Mouse (Mus musculus) adrenal gland, postnatal 4 days (tissue): ENCODE results near the gene Gm128. TPM values are rescaled to one million over a fixed set of nuclear protein-coding genes. Genes with fewer than 3 reads are reported as not detected.
A peak's percentile ranks its signal among the peaks of the same experiment; 100 is the strongest.
"Not testable (repeated sequence)": the region's sequence is repeated elsewhere in the genome, so short reads cannot be mapped to it uniquely, and the experiment has no call there.

Source experiments
- DNase-seq, 2 experiments: peaks; one replicate each; pipeline ENCODE4 v3.0.0; 2021 to 2022; ENCODE audit warnings: low spot score in 2 of 2, mixed read lengths in 2 of 2
- total RNA-seq, 2 experiments: library from RNA; stranded (reverse); gene quantifications; 2 replicates each; pipeline ENCODE4 v1.2.3; 2021

Gm128 gene
- total RNA-seq, 2 experiments from 2014 or later = 0.17 to 0.25 TPM

DNA sequence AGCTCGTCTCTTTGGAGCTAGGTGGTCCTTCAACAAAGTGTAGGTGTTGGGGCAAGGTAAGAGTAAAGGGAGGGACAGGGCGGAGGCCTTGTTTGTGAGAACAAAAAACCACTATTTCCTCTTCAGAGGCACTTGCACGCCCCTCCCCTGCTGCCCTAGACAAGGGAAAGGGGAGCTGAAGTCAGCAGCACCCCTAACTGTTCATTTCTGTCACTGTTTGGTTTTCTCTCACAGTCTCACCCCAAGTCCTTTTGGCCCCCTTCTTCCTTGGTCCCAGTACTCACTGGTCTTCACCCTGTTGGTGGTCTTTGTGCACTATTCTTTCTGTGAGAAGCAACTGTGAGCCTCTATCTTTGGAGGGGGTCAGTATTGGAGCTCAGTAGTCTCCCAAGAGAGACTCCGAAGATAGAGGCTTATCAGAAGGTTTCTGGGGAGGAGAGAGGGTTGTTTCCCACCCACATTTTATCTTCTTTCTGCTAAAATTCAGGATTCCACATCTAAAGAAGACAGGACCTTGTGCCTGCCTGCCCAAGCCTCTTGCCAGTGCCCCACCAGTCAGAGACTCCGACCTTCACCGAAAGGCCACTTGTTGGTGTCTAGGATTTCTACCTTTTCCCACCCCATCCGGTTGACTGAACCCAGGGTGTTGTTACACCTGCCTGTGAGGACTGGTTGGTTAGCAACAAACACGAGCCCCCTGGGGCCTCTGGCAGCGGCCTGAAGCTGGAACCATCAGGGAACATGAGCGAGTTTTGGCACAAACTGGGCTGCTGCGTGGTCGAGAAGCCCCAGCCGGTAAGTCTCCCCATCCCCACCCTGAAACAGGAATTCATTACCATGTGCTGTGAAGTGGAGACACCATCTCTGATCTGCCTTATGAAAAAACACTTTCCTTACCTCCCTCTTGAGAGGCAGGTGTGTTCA lies 9.8 kb downstream of the Gm128 start, which contains the start of gene Mllt11:
Gene Mllt11, minus strand, starts transcription at position 874 of the 924 bp plus-strand sequence.
- DNase-seq = no peak

DNA sequence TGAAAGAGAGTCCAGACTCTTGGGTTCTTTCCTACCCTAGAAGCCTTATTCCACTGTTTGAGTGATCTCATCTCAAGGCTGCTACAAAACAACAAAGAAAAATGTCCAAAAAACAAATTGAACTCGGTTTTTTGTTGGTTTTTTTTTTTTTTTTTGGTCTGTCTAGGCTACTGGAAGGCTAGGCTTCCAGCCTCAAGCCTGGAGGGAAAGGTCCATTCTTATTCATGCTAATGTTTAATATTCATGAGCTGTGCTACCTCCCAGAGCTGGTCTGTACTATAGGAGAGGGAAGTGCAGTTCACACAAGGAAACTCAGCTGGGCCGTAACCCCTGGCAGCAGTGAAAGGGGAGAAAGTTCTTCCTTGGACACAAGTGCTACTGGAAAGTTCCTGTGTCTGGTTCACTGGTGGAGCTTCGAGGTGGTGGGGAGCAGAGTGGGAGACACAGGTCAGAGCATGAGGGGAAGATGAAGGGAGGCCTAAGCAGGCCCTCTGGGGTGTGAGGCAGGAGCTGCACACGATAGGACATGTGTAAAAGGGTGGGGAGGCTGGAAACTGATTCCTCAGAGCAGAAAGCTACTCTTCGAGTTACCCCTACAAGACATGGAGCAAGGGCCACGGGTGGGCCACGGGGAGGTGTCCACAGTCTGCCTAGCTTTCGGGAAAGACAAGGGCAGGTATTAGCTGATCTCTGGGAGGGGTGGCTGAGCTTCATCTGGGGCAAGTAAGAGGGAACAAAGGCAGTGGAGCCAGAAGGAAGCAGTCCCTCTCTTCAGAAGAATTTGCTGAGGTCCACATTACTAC lies 10.7 kb downstream of the Gm128 start:
- no peak for DNase-seq

DNA sequence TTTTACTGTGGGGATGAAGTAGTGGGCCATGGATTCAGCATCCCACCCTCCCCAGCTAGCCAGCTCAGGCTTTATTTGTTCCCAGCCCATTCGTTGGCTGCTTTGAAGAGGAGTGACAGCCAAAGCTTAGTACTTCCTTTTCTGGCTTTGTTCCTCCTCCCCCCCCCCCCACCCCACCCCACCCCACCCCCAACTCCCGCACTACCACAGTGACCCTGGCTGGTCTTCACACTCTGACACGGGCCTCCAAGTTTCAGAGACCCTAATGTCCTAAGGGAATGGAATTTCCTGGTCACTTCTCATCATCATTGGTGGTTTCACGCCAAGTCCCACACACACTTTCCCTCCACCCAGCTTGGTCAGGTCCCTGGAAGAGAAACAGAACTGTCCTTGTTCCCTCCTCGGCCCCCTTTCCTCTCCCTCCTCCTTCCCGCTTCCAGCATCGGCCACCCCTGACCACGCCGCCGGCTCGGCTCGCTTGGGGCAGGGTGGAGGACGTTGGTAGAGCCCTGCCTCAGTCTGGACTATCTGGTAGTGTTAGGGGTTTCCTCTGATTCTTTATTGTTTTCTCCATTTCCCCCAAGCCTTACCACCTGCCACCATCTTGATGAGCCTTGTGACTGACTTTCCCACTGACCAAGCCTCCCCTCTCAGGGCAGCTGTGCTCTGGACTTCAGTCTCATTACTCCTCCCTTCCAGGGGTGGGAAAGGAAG lies 11.5 kb downstream of the Gm128 start:
- peak in 1 of 2 experiments; percentile 23 for DNase-seq

DNA sequence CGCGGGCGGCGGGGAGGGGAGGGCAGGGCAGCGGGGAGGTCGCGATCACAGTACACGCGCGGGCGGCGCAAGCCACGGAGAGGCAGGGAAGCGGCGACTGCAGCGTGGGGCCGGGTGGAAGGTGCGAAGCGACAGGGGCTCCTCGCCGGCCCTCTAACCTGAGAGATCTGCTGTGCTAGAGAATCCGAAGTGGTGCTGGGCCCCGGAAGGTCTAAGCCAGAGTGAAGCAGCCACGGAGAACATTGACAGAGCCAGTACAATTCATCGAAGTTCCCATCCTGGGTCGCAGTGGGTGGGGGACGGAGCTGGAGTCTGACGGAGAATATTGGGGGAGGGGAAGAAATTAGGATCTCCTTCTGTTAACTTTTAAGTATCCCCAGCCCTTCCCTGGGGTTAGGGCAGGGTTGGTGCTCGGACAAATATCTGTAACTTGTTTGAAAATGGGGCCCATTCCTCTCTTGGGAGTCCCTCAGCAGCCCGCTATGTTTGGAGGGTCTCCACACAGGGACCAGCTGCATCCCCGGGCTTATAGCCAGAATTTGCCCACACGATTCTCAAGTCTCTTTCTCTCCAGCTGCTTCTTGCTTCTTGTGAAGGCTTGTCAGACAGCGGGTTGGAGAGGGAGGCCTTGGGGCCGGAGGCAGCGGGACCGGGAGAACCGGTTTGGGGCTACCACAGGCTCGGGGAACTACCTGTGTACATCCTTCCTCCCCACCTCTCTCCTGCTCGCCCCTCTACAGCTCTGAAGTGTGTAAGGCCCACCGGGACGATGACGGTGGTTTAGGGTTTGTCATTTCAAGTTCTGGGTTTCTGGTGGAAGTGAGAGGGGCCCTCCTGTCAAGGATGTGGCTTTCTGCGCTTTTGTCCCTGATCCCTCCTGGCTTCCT lies 12.3 kb downstream of the Gm128 start:
- DNase-seq = no peak

DNA sequence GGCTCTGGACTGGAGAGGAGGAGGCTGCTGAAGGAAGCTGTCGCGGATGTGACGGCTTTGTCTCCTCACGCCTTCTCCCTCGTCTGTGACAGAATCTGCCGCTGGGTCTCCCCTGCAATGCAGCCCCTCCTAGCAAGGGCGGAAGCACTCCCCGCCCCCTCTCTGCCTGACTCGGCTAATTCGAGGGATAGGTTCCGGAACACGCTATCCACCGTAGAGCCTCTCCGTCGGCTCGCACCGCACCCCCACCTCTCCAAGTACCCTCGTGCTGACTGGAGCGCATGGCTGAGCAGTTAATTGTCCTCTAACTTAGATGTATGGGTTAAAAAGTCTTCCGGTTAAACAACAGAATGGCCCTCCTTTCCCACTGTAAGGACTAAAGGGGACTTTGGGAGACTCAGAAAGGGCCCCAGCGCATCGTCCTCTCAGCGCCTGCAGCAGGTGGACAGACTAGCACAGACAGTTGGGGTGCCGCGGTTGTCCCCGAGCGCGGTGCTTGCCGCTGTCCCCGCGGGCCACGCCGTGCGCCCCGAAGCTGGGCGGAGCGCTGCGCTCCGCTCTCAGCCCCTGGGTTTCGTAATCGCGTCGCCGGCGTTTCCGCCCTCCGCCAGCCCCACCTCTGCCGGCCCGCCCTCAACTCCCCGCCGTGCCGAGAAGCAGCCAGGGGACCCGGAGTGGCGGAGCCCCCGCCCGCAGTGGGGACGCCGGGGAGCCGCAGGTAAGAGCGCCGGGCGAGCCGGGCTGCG lies 13.1 kb downstream of the Gm128 start, which contains the start of gene Cdc42se1:
Gene Cdc42se1, plus strand, starts transcription at position 585 of the 746 bp plus-strand sequence.
- DNase-seq = peak; percentile 67 to 75

DNA sequence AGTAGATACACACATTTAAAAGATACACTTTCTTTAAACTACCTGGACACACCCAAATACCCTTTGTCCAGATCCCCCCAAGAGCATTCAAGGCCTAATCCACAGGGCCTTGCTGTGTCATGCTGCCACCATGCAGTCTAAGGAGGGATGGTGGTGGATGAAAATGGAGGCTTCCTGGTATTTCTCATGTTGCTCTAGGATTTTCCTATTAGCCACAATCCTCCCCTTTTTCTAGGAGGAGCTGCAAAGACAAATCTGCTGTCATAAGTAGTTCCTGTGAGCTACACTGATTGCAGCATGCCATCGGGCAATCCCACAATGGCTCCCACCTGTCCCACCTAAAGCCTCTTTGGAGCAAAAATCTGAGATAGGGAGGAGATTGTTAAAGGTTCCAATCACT lies 14.2 kb downstream of the Gm128 start:
- DNase-seq = no peak

DNA sequence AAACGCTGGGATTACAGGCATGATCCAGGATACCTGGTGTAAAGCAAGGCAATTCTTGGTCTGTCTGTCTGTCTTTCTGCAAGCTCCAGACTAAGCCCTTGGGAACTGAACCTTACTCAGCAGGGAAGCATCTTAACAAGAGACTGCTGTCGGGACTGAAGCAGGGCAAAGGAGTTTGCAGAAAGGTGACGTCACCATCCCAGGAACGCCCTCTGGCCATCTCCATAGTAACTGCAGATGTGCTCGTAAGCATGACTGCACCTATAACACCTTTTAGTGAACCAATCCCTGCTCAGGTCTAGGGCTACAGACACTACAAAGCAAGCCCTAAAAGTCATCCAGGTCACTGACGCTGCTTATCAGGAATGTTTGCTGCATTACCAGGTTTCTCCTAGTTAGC lies 17.1 kb downstream of the Gm128 start:
- no peak for DNase-seq

DNA sequence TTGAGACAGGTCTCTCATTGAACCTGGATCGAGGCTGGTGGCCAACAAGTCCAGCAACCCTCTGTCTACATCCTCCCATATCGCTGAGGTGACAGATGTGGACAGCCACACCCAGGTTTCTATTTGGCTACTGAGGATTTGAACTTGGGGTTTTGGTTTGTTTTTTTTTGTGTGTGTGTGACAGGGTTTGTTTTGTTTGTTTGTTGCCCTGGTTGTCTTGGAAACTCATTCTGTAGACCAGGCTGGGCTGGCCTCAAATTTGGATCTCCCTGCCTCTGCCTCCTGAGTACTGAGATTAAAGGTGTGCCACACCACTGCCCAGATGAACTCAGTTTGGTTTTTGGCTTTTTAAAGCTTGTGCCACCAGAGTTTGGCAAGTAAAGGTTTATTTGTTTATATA lies 18.4 kb downstream of the Gm128 start:
- no peak for DNase-seq

DNA sequence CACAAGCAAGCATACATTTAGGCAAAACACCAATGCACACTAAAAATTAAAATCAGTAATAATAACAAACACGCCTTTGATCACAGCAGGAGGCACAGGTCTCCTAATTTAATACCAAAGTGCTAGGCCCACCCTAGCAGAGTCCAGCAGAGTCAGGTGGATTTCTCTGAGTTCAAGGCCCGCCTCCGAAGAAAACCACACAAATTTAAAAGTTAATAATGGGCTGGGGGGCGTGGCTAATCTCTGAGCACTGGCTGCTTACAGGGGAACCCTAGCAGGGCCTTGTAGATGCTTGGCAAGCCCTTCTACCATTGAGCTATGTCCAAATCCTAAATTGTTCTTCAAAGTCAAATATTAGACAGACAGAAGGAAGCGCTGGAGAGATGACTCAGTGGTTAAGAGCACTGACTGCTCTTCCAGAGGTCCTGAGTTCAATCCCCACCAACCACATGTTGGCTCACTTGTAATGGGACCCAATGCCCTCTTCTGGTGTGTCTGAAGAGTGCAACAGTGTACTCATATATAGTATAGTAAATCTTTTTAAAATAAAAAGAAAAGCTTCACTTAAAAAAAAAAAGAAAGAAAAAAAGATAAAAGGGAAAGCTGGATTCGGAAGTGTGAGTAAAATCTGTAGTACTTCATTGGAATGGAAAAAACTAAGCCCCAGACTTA lies 22.8 kb downstream of the Gm128 start:
- DNase-seq = no peak

DNA sequence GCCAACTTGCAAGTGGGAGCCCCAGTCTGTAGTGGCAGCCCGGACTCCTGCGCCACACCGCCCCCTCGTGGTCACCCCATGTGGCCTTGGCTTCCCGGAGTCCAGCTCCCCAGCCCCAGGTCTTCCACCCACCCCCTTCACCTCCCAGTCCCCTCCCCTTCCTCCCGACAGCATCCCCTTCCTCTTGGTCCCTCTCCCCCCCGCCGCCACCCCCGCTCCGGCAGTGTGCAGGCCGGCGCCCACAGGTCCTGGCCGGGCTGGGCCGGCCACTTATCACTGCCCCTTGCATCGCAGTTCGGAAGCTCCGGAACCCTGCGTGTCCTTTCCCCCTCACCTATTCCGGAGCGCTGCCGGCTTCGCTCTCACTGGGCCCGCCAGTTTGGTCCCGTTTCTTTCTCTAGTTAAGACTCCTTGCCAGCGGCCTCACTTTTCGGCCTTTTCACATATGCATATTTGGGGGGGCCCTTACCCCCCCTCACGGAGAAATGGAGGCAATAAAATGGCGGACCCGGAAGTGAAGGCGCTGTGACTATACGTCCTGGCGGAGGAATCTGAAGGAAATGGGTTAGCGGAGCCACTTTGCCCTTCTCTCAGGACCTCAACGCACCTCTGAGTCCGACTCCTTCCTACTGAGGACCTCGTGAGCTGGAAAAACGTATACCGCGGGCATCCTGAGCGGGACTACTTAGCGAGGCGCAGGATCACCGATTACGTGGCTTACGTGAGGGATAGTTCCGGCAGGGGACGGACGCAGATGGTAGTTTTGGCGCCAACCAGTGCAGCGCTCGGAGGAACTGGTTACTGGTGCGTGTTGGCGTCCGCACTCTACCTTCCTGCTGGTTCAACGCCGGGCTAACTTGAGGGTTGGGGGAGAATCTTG lies 23.9 kb downstream of the Gm128 start, which contains the start of gene Gabpb2:
Gene Gabpb2, minus strand, starts transcription at position 662 of the 880 bp plus-strand sequence.
- peak; percentile 95 for DNase-seq

DNA sequence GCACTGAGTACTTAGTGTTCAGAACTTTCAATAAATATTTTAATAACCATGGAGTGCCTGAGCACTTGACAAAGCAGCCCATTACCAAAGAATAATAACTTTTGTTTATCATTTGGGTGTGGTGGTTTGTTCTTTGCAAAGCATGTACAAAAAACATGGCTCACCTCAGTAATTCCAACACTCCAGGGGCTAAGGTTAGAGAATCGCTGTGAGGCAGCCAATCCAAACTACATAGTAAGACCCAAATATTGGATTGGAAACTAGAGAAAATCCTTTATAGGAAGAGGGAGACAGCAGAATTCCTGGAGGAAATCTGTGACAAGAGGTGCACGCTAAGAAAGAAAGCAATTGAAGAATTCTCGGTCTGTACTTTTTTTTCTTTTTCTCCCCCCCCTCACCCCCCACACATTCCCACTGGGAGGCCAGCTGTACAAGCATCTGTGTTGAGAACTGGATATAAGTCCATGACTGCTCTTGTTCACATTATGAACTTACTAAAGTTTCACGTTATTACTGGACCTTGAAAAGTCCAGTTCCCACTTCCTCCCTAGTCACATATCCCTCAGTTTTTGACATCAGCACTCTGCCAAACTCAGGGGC lies 24.6 kb downstream of the Gm128 start:
- DNase-seq = no peak

DNA sequence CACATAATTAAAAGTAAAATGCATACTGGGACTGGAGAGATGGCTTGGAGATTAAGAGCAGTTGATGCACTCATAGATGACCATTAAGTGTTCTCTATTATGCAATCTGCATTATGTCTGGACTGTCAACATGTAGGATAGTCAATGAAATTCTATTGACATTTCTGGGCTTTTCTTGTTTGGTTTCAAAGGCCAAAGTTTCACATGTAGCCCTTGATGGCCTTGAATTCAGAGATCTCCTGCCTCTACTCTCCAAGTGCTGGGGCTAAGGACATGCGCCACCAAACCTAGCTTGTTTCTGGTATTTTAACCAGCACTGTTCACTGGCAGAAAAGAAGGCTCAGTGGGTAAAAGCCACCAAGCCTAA lies 27.8 kb downstream of the Gm128 start:
- no peak for DNase-seq

DNA sequence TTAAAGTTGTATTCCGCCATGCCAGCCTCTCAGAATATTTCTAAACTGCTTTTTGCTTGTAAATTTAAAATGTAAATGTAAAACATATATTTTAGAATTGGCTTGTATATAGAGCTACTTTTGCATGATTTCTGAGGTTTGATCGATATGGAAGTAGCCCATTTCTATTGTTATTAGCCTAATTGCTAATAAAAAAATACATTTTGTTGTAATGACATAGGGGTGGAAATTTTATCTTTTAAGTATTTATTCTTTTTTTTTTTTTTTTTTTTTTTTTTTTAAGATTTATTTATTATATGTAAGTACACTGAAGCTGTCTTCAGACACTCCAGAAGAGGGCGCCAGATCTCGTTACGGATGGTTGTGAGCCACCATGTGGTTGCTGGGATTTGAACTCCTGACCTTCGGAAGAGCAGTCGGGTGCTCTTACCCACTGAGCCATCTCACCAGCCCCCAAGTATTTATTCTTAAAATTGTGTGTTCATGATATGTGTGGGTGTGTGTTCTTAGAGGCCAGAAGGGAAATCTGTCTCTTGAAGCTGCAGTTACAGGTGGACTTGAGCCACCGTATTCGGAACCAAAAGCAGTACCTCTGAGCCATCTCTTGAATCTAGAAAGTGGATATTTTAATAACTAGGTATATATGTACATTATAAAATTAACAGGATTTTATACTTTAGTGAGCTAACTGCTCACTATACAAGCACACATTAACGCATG lies 28.3 kb downstream of the Gm128 start:
- not testable (repeated sequence) for DNase-seq

DNA sequence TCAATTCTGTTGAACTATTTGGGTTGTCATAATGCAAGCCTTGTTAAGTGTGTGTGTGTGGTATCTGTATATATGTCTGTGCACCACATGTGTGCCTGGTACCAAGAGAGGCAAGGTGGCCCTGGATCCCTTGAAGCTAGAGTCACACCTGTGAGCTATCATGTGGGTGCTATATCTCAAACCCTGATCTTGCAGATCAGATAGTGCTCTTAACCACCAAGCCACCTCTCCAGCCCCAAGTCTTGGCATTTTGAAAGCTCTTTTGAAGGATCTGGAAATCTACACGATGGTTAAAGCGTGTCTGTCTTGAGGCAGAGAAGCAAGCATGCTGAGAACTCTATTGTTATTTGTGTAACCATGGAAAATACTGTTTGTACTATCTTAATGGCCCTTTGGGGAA lies 30.8 kb downstream of the Gm128 start:
- DNase-seq = no peak

DNA sequence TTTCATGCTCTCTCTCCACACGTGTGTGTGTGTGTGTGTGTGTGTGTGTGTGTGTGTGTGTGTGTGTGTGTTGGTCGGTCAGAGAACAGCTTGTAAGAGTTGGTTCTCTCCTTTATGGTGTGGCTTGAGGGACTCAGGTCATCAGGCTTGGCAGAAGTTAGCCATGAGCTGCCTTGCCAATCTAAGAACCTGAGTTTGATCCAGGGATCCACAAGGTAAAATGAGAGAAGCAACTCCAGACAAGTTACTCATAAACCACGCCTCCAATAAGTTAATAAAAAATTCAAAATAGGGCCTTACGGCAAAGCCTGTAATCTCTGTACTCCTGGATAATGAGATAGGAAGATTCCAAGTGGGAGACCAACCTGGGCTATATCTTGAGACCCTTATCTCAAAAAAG lies 33.1 kb downstream of the Gm128 start:
- DNase-seq = no peak

DNA sequence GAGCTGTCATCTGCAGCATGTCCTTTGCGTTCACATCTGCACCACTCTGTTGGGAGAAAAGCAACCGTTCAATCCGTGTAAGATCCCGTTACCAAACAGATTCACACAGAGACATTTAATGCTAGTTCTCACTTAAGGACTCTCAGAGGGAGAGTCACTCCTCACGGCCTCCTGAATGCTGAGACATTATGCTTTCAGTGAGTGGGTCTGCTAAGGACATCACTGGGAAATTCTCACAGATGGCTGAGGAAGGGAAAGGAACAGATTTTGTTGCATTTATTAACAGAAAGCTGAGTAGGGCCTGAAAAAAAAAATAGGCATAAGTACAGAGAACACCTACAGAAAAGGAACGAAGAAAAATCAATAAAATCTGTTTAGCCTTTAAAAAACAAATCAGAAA lies 37.5 kb downstream of the Gm128 start:
- no peak for DNase-seq

DNA sequence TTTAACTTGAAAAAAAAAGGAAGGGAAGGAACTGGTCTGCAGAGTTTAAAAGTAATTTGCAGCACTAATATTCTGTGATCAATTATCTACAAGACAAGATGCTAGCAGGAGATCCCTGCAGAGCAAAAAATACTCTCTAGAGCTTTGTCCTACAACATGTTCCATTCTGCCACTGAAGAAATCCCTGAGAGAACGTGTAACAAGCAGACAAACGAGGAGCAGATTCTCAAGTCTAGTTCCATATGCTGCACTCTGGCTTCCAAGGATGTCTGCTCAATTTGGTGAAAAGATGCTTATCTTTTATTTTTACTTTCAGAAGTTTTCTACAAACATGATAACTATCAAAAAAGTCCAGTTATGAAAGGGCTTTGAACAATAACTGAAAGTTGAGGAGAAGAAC lies 40.8 kb downstream of the Gm128 start:
- no peak for DNase-seq
